Mouse (Mus musculus) liver, adult 2 months (tissue): Measurements from ENCODE around the gene Gsg1l. TPM values are rescaled to one million over a fixed set of nuclear protein-coding genes. Genes with fewer than 3 reads are reported as not detected.

Experiments used
- DNase-seq: peaks from one replicate; pipeline ENCODE4 v3.0.0-alpha.2; 2011; ENCODE audit warnings: low read depth, low spot score; ENCODE audit errors: extremely low read depth
- H3K27ac ChIP-seq: fragments of 200-500 bp; replicated peaks from 2 replicates; pipeline ENCODE4 v1.5.1; 2012; ENCODE audit warnings: low read depth, mild to moderate bottlenecking, control low read depth, inconsistent platforms, low read length; ENCODE audit not compliant: insufficient read depth
- H3K27me3 ChIP-seq: fragments of 200-500 bp; 2 replicates; pipeline ENCODE4 v1.6.1; 2012; ENCODE audit warnings: mild to moderate bottlenecking, moderate library complexity, low read length, inconsistent platforms; ENCODE audit not compliant: control insufficient read depth, insufficient read depth
- H3K36me3 ChIP-seq: fragments of 200-500 bp; 2 replicates; pipeline ENCODE4 v1.6.1; 2012; ENCODE audit warnings: low read length, inconsistent platforms; ENCODE audit not compliant: control insufficient read depth, insufficient read depth
- H3K4me1 ChIP-seq: fragments of 200-500 bp; 2 replicates; pipeline ENCODE4 v1.6.1; 2011; ENCODE audit warnings: low read length; ENCODE audit not compliant: control insufficient read depth, insufficient read depth
- H3K4me3 ChIP-seq: fragments of 200-500 bp; 2 replicates; pipeline ENCODE4 v1.5.1; 2011; ENCODE audit warnings: low read depth, mild to moderate bottlenecking, control low read depth, low read length, moderate library complexity; ENCODE audit not compliant: insufficient read depth
- H3K79me2 ChIP-seq: fragments of 200-500 bp; 2 replicates; pipeline ENCODE4 v1.6.1; 2012; ENCODE audit warnings: inconsistent platforms, mild to moderate bottlenecking, low read length, moderate library complexity; ENCODE audit not compliant: control insufficient read depth, insufficient read depth
- H3K9ac ChIP-seq: fragments of 200-500 bp; 2 replicates; pipeline ENCODE4 v1.6.1; 2012; ENCODE audit warnings: low read depth, mild to moderate bottlenecking, control low read depth, inconsistent platforms, low read length
- CTCF ChIP-seq: fragments of 200-500 bp; IDR thresholded peaks from 2 replicates; pipeline ENCODE4 v1.5.1; 2011; ENCODE audit warnings: low read depth, low read length, control low read depth
- POLR2A ChIP-seq: fragments of 200-500 bp; IDR thresholded peaks from 2 replicates; pipeline ENCODE4 v1.6.1; 2011; ENCODE audit warnings: low read length, control low read depth; ENCODE audit not compliant: insufficient read depth; ENCODE audit errors: extremely low read depth
- WGBS: fragments of 180-500 bp; shearing (Covaris S2); methylation state at CpG from one replicate; pipeline ENCODE4 v1.1.7; 2018; 5-methylcytosine and 5-hydroxymethylcytosine counted together
- polyA plus RNA-seq: library from polyadenylated mRNA; depleted of rRNA; stranded (reverse); fragments of >200 nt; gene quantifications from 2 replicates; pipeline ENCODE4 v1.2.3, GENCODE M21; 2012
- total RNA-seq: library from RNA; depleted of rRNA; stranded (reverse); fragments of >200 nt; gene quantifications from 2 replicates; pipeline ENCODE4 v1.2.3, GENCODE M21; 2014

The Gsg1l gene
- total and polyA plus RNA-seq, 2 experiments, result 0.31 TPM; not detected in 1

DNA sequence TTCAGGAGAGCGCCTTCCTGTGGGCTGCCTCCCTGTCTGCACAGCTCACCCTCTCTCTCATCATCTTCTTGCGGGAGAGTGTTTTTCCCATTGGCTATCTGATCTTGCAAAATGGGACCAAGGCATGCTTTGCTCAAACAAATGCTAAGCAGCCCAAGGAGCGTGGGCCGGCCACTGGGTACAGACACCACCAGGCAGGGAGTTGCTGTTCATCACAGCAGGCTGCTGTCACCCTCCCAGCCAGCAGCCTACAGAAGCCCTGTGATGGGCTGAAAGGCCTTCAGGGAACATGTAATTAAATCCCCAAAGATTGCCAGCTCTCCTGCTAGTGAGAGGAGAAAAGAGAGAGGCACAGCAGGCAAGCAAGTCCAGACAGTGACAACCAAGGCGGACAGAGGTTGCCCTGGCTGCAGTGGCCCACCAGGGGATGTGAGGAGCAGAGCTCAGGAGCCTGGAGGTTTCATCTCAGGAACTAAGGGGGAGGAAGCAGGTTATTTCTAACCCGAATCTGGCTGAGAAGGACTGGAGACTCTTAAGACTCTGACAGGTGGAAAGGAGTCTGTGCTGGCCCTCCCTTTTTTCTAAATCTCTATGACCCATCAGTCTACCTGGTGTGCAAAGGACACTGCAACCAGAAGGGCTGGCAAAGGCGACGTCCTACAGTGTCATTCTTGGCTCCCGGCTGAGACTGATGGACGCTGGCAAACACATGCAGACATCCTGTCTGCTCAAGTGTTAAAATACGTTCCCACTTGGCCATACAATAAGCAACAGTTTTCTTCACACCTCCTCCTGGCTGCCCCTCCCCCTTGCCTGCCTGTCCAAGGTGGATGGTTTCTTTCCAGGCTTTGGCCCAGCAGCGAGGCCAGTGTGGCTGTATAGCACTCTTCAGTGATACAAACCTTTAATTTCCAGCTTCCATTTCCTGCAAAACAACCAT, 98.0 kb downstream of the Gsg1l start:
- TF ChIP-seq CTCF, result no peak
- TF ChIP-seq POLR2A, result no peak
- H3K27ac ChIP-seq, result no peak overlapping the region
- H3K79me2 ChIP-seq, result no peaks in the 10 kb centered on the region
- DNase-seq, result no peak
- no peaks in the 10 kb centered on the region for H3K4me1 ChIP-seq
- WGBS, result 55% methylated on average over 12 of the region's 12 CpGs
- no peaks in the 10 kb centered on the region for H3K27me3 ChIP-seq
- no peak overlapping the region for H3K9ac ChIP-seq
- H3K4me3 ChIP-seq, result no peak overlapping the region
- H3K36me3 ChIP-seq, result no peaks in the 10 kb centered on the region

DNA sequence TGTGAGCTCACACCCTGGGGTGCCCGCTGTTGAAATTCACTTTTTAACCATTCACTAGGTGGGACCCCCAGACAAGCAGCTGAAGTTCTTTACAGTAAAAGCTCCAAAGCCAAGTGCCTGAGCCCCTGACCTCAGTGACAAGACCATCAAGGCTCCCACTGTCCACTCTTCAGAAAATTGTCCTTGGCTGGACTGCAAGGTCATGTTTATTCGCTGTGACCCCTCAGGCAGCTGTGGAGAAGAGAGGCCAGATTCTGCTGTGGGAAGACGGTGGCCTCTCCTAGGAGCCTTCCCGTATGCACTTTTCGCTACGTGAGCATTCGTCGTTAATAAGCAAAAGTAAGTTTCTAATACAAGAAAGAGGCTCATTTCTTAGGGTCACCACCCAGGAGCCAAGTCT, 102.6 kb downstream of the Gsg1l start:
- Histone ChIP-seq H3K4me1 (no peaks in the 10 kb centered on the region), H3K27ac (no peak overlapping the region), H3K27me3 (no peaks in the 10 kb centered on the region), H3K9ac (no peak overlapping the region), H3K36me3 (no peaks in the 10 kb centered on the region), H3K79me2 (no peaks in the 10 kb centered on the region), H3K4me3 (no peak overlapping the region)
- TF ChIP-seq CTCF (no peak), POLR2A (no peak)
- peak; percentile 13 for DNase-seq
- WGBS, result 65% methylated on average over 8 of the region's 8 CpGs

DNA sequence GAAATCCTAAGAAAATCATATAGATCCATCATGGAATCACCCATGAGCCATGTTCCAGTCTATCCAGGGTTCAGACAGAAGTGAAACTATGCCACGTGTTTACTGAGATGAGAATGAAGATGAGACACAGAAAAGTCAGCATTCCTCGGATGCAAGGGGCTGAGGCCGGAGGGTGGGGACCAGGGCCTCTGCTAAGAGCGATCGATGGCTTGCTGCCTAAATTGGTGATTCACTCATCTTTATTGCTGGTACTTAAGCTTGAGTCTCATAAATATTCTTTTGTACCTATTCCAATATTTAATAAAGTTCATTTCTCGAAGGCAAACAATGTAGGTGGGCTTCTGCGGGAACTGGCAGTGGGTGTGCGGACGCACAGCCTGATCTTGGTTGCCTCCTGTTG, 105.5 kb downstream of the Gsg1l start:
- H3K27me3 ChIP-seq, result no peaks in the 10 kb centered on the region
- H3K27ac ChIP-seq, result no peak overlapping the region
- TF ChIP-seq CTCF (no peak), POLR2A (no peak)
- WGBS, result 77% methylated on average over 9 of the region's 9 CpGs
- DNase-seq, result no peak
- no peaks in the 10 kb centered on the region for H3K4me1 ChIP-seq
- H3K4me3 ChIP-seq, result no peak overlapping the region
- no peak overlapping the region for H3K9ac ChIP-seq
- no peaks in the 10 kb centered on the region for H3K79me2 ChIP-seq
- no peaks in the 10 kb centered on the region for H3K36me3 ChIP-seq

DNA sequence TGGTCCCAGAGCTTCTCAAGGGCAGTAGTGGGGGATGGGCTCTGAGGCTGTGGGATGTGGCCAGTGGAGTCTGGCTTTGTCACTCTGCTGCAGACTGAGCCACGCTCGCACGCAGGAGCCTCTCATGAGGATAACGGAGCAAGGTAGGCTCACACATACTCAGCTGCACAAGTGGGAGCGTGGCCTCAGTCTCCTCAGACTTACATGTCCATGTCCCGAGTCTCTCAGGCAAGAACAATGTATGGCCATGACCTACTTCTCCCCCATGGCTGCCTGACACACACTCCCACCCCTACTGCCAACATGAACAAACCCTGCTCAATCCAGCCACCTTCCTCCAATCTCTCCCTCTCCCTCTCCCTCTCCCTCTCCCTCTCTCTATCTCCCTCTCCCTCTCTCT, 106.8 kb downstream of the Gsg1l start:
- WGBS, result 76% methylated on average over 6 of the region's 6 CpGs
- Histone ChIP-seq H3K27ac (no peak overlapping the region), H3K79me2 (no peaks in the 10 kb centered on the region), H3K27me3 (no peaks in the 10 kb centered on the region), H3K9ac (no peak overlapping the region), H3K4me1 (no peaks in the 10 kb centered on the region), H3K36me3 (no peaks in the 10 kb centered on the region), H3K4me3 (no peak overlapping the region)
- DNase-seq, result no peak
- TF ChIP-seq CTCF, result no peak
- no peak for TF ChIP-seq POLR2A

DNA sequence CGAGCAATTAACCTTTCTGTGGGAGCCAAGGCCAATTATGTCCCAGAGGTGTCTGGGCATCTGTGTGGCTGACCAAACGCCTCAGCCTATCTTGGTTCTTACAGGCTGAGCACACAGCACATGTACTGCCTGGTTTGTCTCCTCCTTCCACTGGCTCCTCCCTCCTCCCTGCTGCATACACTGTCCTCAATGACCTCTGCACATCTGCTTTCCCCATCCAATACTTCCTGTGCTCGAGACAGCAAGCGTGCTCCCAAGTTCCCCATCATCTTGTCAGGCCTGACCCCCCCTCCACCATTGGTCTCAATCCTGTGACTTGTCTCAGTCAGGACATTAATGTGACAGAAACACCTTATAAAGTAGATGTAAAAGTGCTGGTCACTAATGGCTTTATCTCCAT, 108.3 kb downstream of the Gsg1l start:
- 65% methylated on average over 4 of the region's 4 CpGs for WGBS
- Histone ChIP-seq H3K4me3 (no peak overlapping the region), H3K27me3 (no peaks in the 10 kb centered on the region), H3K27ac (no peak overlapping the region), H3K79me2 (no peaks in the 10 kb centered on the region), H3K36me3 (no peaks in the 10 kb centered on the region), H3K9ac (no peak overlapping the region), H3K4me1 (no peaks in the 10 kb centered on the region)
- peak; percentile 8 for DNase-seq
- no peak for TF ChIP-seq POLR2A
- no peak for TF ChIP-seq CTCF

DNA sequence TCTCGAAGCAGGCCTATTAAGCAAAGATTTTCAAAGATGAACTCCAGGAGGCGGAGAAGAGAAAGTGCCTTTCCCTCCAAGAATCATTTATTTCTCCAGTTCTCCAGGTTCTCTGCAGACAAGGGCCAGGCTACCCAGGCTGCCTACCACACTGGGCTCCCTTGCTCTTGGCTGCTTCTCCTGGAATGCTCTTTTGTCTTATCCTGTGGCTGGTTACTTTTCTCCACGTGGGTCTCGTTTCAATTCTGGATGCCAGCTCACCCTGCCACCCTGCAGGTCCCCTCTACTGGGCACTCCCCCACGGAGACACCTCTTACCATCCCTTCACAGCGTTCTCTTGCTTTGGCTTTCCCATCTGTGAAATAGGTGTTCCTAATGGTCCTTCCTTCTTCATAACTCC, 109.4 kb downstream of the Gsg1l start:
- Histone ChIP-seq H3K27ac (no peak overlapping the region), H3K4me3 (no peak overlapping the region), H3K79me2 (no peaks in the 10 kb centered on the region), H3K36me3 (no peaks in the 10 kb centered on the region), H3K9ac (no peak overlapping the region), H3K4me1 (no peaks in the 10 kb centered on the region), H3K27me3 (no peaks in the 10 kb centered on the region)
- WGBS, result 80% methylated on average over 6 of the region's 6 CpGs
- DNase-seq, result no peak
- TF ChIP-seq CTCF (no peak), POLR2A (no peak)
